Mouse (Mus musculus): Measurements from ENCODE around the gene Farp2.

Gene Farp2

GRCm38 (mm10) chr1:93551427-93551826 lies 39.5 kb downstream of the Farp2 start:
- DNase-seq (ENCODE audit: extremely low read depth, low read depth, low spot score): no peak

- no peak for DNase-seq (ENCODE audit: extremely low read depth, low read depth, low spot score)
These were observed 51.3 kb downstream of the Farp2 start for GRCm38 (mm10) chr1:93563224-93563623.

DNA sequence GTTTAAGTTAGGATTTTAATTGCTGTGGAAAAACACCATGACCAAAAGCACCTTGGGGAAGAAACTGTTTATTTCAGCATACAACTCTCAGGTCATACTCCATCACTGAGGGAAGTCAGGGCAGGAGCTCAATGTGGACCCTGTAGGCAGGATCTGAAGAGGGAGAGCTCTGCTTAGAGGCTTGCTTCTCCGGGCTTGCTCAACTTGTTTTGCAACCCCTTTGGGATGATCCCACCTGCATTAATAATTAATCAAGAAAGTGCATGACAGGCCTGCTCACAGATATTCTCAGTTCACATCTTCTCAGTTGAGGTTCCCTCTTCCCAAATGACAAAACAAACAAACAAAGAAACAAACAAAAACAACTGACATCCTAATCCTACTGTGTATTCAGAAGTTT lies 51.8 kb downstream of the Farp2 start:
- DNase-seq (ENCODE audit: extremely low read depth, low read depth, low spot score): no peak

GRCm38 (mm10) chr1:93564781-93565180 lies 52.9 kb downstream of the Farp2 start:
- no peak for DNase-seq (ENCODE audit: extremely low read depth, low read depth, low spot score)

DNA sequence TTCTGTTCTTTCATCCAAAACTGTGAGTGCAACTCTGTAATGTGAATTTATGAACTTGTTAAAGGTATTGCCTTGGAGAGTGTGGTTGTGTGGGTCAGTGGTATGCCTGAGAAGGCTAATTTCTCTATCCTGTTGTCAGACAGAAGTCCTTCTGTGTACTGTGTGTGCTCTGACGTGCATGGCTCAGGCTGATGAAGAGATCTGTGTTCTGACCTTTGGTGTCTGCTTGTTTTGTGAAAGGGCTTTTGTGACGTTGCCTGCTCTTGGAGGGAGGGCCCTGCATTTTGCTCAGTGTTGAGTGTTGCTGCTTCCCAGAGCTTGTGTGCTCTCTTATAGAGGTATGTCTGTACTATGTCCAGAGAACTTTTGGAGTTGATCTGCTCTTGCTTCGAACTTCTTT lies 55.1 kb downstream of the Farp2 start:
- DNase-seq (ENCODE audit: extremely low read depth, low read depth, low spot score): no peak

- DNase-seq (ENCODE audit: extremely low read depth, low read depth, low spot score): no peak
These were observed 56.0 kb downstream of the Farp2 start for GRCm38 (mm10) chr1:93567717-93568497.

- DNase-seq (ENCODE audit: extremely low read depth, low read depth, low spot score): no peak
These were observed 65.2 kb downstream of the Farp2 start for GRCm38 (mm10) chr1:93577066-93577465.

DNA sequence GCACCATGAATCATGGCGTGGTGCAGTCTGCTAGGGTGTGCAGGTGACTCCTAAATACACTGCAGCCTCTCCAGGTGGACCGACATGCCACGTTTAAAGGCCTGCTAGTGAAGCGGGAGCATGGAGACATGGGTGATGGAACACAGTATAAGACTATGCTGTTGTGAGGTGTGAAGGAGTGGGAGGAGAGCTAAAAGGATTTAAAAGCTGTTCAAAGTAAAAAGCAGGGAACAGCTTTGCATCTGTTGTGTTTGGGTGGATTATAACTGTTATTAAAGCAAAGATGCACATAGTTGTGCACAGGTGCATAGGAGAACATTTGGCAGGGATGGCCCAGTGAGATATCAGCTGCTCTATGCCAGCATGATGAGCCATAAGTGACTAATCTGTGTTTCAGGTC lies 66.0 kb downstream of the Farp2 start:
- no peak for DNase-seq (ENCODE audit: extremely low read depth, low read depth, low spot score)

DNA sequence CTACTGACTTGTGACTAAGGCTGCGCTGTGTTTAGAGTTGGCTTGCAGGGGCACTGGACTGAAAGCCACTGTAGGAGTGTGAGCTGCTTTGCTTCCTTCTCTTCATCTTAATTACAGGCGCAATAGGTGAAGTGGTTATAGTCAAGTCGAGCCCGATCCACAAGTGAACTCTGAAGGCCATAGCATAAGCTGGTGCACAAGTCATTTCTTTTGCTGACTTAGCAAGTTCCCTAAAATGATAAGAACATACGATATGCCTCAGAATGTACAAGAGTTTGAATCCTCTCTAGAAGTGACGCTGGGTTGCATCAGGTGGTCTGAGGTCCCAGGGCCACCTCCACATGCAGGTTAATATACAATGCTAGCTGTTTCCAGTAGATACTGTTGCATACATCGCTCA lies 69.7 kb downstream of the Farp2 start:
- DNase-seq (ENCODE audit: extremely low read depth, low read depth, low spot score): no peak

GRCm38 (mm10) chr1:93588346-93588745 lies 76.5 kb downstream of the Farp2 start:
- DNase-seq (ENCODE audit: extremely low read depth, low read depth, low spot score): no peak

GRCm38 (mm10) chr1:93593960-93594359 lies 82.1 kb downstream of the Farp2 start:
- DNase-seq (ENCODE audit: extremely low read depth, low read depth, low spot score): no peak

- no peak for DNase-seq (ENCODE audit: extremely low read depth, low read depth, low spot score)
These were observed 84.0 kb downstream of the Farp2 start for GRCm38 (mm10) chr1:93595916-93596315.

DNA sequence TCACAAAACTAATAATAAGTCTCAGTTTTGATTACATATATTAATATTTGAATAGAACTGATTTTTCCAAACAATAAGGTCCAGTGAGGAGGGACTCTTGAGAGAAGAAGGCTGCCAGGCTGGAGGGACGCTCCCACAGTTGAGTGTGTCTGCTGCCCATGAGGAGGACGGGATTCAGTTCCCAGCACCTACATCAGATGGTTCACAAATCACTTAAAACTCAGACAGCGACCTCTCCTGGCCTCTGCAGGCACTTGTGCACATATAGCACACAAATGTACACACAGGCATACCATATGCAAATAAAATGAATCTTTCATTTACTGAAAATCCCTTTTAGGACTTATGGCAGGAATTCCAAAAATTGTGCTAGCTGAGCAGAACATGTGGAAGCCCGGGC lies 91.0 kb downstream of the Farp2 start:
- no peak for DNase-seq (ENCODE audit: extremely low read depth, low read depth, low spot score)

- DNase-seq (ENCODE audit: extremely low read depth, low read depth, low spot score): no peak
These were observed 92.0 kb downstream of the Farp2 start for GRCm38 (mm10) chr1:93603921-93604320.

GRCm38 (mm10) chr1:93607090-93608083 lies 95.5 kb downstream of the Farp2 start:
- DNase-seq (ENCODE audit: extremely low read depth, low read depth, low spot score): no peak

DNA sequence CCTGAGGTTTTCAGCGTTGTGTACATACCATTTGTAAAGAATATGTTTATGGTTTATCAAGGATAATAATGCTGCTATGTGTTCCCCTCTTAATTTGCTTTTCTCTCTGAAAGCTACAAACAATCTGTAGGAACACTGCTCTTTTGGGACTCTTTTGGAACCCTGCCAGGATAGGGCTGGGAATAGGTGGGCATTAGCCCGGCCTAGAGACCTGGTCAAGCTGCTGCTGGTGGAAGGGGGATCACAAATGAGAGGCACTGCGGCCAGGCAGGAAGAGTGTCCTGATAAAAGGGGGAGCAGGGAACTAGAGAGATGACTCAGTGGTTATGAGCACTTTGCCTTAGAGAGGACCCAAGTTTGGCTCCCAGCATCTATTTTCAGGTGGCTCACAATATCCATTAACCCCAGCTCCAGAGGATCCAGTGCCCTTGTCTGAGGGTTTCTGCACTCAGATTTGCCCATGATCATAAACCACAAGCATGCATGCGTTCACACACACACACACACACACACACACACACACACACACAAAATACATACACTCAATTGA lies 96.9 kb downstream of the Farp2 start:
- no peak for DNase-seq (ENCODE audit: extremely low read depth, low read depth, low spot score)

- no peak for DNase-seq (ENCODE audit: extremely low read depth, low read depth, low spot score)
These were observed 97.9 kb downstream of the Farp2 start for GRCm38 (mm10) chr1:93609762-93610161.

- no peak for DNase-seq (ENCODE audit: extremely low read depth, low read depth, low spot score)
These were observed 106.3 kb downstream of the Farp2 start for GRCm38 (mm10) chr1:93618059-93618748.

GRCm38 (mm10) chr1:93618948-93619347 lies 107.1 kb downstream of the Farp2 start:
- no peak for DNase-seq (ENCODE audit: extremely low read depth, low read depth, low spot score)

GRCm38 (mm10) chr1:93624502-93624901 lies 112.6 kb downstream of the Farp2 start:
- no peak for DNase-seq (ENCODE audit: extremely low read depth, low read depth, low spot score)

- DNase-seq (ENCODE audit: extremely low read depth, low read depth, low spot score): no peak
These were observed 118.9 kb downstream of the Farp2 start for GRCm38 (mm10) chr1:93630796-93631195.

Measured in fat pad, adult 2 months (tissue).